Mouse (Mus musculus) limb, embryonic 14.5 days (tissue): ENCODE results near the gene Itpkc. TPM values are rescaled to one million over a fixed set of nuclear protein-coding genes. Genes with fewer than 3 reads are reported as not detected.

Experiments
- ATAC-seq: fragments of 200-750 bp; cut with Nextera tagmentation; 2 replicates; pipeline ENCODE4 v1.8.0; 2017; ENCODE audit warnings: low read depth, moderate number of reproducible peaks, moderate TSS enrichment; ENCODE audit not compliant: low FRiP score
- DNase-seq: peaks from one replicate; pipeline ENCODE4 v3.0.0-alpha.2; 2015; ENCODE audit warnings: low spot score
- H3K27ac ChIP-seq: fragments of 300-500 bp; sonication (generic); replicated peaks from 2 replicates; pipeline ENCODE4 v1.5.1; 2014; ENCODE audit warnings: low read depth, mild to moderate bottlenecking, low read length, moderate library complexity, mixed read lengths
- H3K27me3 ChIP-seq: fragments of 300-500 bp; sonication (generic); 2 replicates; pipeline ENCODE4 v1.6.1; 2014; ENCODE audit warnings: low read length, mixed read lengths; ENCODE audit not compliant: control insufficient read depth, insufficient read depth
- H3K36me3 ChIP-seq: fragments of 300-500 bp; sonication (generic); 2 replicates; pipeline ENCODE4 v1.6.1; 2014; ENCODE audit warnings: mild to moderate bottlenecking, low read length, moderate library complexity, mixed read lengths; ENCODE audit not compliant: control insufficient read depth, insufficient read depth
- H3K4me1 ChIP-seq: fragments of 300-500 bp; sonication (generic); 2 replicates; pipeline ENCODE4 v1.6.1; 2014; ENCODE audit warnings: antibody characterized with exemption, low read length, mixed read lengths; ENCODE audit not compliant: control insufficient read depth, insufficient read depth
- H3K4me2 ChIP-seq: fragments of 300-500 bp; sonication (generic); replicated peaks from 2 replicates; pipeline ENCODE4 v1.6.1; 2014; ENCODE audit warnings: low read depth, mild to moderate bottlenecking, low read length, moderate library complexity; ENCODE audit not compliant: severe bottlenecking
- H3K4me3 ChIP-seq: fragments of 300-500 bp; sonication (generic); replicated peaks from 2 replicates; pipeline ENCODE4 v1.5.1; 2014; ENCODE audit warnings: low read length
- H3K9ac ChIP-seq: fragments of 300-500 bp; sonication (generic); 2 replicates; pipeline ENCODE4 v1.6.1; 2014; ENCODE audit warnings: mild to moderate bottlenecking, low read depth, low read length, moderate library complexity; ENCODE audit not compliant: severe bottlenecking
- H3K9me3 ChIP-seq: fragments of 300-500 bp; sonication (generic); 2 replicates; pipeline ENCODE4 v1.6.1; 2016; ENCODE audit warnings: low read length; ENCODE audit not compliant: control insufficient read depth
- POLR2A ChIP-seq: fragments of 200-500 bp; IDR thresholded peaks from 2 replicates; pipeline ENCODE4 v1.8.0; 2012; ENCODE audit warnings: inconsistent platforms, mild to moderate bottlenecking, moderate library complexity, borderline replicate concordance; ENCODE audit not compliant: insufficient read depth, insufficient read length; ENCODE audit errors: extremely low read depth
- WGBS: fragments of 180-500 bp; shearing (Covaris S2); extraction: QIAGEN DNeasy Blood & Tissue Kit; methylation state at CpG from one replicate; pipeline ENCODE4 v1.1.7; 2014; 5-methylcytosine and 5-hydroxymethylcytosine counted together
- polyA plus RNA-seq, 2 experiments: library from polyadenylated mRNA; depleted of rRNA in 1 of 2; stranded (reverse) in 1 of 2; unstranded in 1 of 2; fragments of >200 nt; fragmentation: Nextera tagmentation in 1 of 2; extraction: Ambion mirVana in 1 of 2; gene quantifications; 2 replicates each; pipeline versions ENCODE4 v1.2.1 to v1.2.3; 2012 to 2014

The Itpkc gene
- polyA plus RNA-seq (2012; rRNA removed) (13.0 and 15.5 TPM in 2 replicates), polyA plus RNA-seq (2014; fragmentation: Nextera tagmentation; extraction: Ambion mirVana) (9.6 and 11.5 TPM in 2 replicates)

GRCm38 (mm10) chr7:27228281-27228821, at the start of gene Itpkc:
Gene Itpkc, minus strand, starts transcription at chr7:27228661.
- Histone ChIP-seq H3K4me2 (peak within 1 kb of the TSS; percentile 64), H3K27me3 (no peaks in the 10 kb centered on the region), H3K27ac (peak within 1 kb of the TSS; percentile 83), H3K9me3 (no peaks in the 10 kb centered on the region), H3K9ac (peak within 1 kb of the TSS; percentile 67), H3K4me3 (peak within 1 kb of the TSS; percentile 79), H3K36me3 (no peaks in the 10 kb centered on the region), H3K4me1 (peaks cover 30% of the 10 kb centered on the region)
- WGBS, result under 1% methylated on average over 37 of the region's 49 CpGs
- DNase-seq, result peak; percentile 94
- peak; percentile 71; the same call in 1 of the 2 replicates for TF ChIP-seq POLR2A
- ATAC-seq, result peak; percentile 87

- H3K27me3 ChIP-seq, result no peaks in the 10 kb centered on the region
- no peak overlapping the region for H3K4me3 ChIP-seq
- ATAC-seq, result no peak
- no peak overlapping the region for H3K4me2 ChIP-seq
- no peak for DNase-seq
- no peaks in the 10 kb centered on the region for H3K9me3 ChIP-seq
- no peak for TF ChIP-seq POLR2A
- H3K27ac ChIP-seq, result no peak overlapping the region
- peaks cover 86% of the 10 kb centered on the region for H3K36me3 ChIP-seq
- H3K4me1 ChIP-seq, result no peaks in the 10 kb centered on the region
- 93% methylated on average over 3 of the region's 3 CpGs for WGBS
- no peak overlapping the region for H3K9ac ChIP-seq
Observed at GRCm38 (mm10) chr7:27277191-27277590, 48.7 kb upstream of the Itpkc start.

GRCm38 (mm10) chr7:27276021-27276420, 47.6 kb upstream of the Itpkc start:
- ATAC-seq (no peak), DNase-seq (no peak)
- WGBS, result 47% methylated on average over 7 of the region's 7 CpGs
- H3K4me2 ChIP-seq, result no peak overlapping the region
- peaks cover 85% of the 10 kb centered on the region for H3K36me3 ChIP-seq
- H3K4me1 ChIP-seq, result no peaks in the 10 kb centered on the region
- no peak overlapping the region for H3K27ac ChIP-seq
- H3K4me3 ChIP-seq, result no peak overlapping the region
- TF ChIP-seq POLR2A, result no peak
- no peaks in the 10 kb centered on the region for H3K27me3 ChIP-seq
- no peak overlapping the region for H3K9ac ChIP-seq
- H3K9me3 ChIP-seq, result no peaks in the 10 kb centered on the region

GRCm38 (mm10) chr7:27274916-27275315, 46.5 kb upstream of the Itpkc start:
- no peak overlapping the region for H3K9ac ChIP-seq
- H3K4me1 ChIP-seq, result no peaks in the 10 kb centered on the region
- DNase-seq (no peak), ATAC-seq (no peak)
- peaks cover 84% of the 10 kb centered on the region for H3K36me3 ChIP-seq
- no peaks in the 10 kb centered on the region for H3K27me3 ChIP-seq
- no peak overlapping the region for H3K4me3 ChIP-seq
- TF ChIP-seq POLR2A, result no peak
- 81% methylated on average over 4 of the region's 4 CpGs for WGBS
- H3K9me3 ChIP-seq, result no peaks in the 10 kb centered on the region
- no peak overlapping the region for H3K4me2 ChIP-seq
- no peak overlapping the region for H3K27ac ChIP-seq

- H3K27ac ChIP-seq, result no peak overlapping the region
- no peak; the same call in 1 of the 2 replicates for ATAC-seq
- WGBS, result 50% methylated on average over 32 of the region's 32 CpGs
Observed at GRCm38 (mm10) chr7:27273739-27274351, 45.4 kb upstream of the Itpkc start.

More at GRCm38 (mm10) chr7:27273739-27274351, 45.4 kb upstream of the Itpkc start:
- H3K27me3 ChIP-seq, result no peaks in the 10 kb centered on the region
- no peak overlapping the region for H3K4me2 ChIP-seq
- no peaks in the 10 kb centered on the region for H3K4me1 ChIP-seq
- no peak for TF ChIP-seq POLR2A
- no peaks in the 10 kb centered on the region for H3K9me3 ChIP-seq
- H3K36me3 ChIP-seq, result peaks cover 85% of the 10 kb centered on the region
- DNase-seq, result no peak
- no peak overlapping the region for H3K9ac ChIP-seq
- no peak overlapping the region for H3K4me3 ChIP-seq
